Comparison of ENCODE assay signal across 15 mouse cellular contexts in the genomic region with DNA sequence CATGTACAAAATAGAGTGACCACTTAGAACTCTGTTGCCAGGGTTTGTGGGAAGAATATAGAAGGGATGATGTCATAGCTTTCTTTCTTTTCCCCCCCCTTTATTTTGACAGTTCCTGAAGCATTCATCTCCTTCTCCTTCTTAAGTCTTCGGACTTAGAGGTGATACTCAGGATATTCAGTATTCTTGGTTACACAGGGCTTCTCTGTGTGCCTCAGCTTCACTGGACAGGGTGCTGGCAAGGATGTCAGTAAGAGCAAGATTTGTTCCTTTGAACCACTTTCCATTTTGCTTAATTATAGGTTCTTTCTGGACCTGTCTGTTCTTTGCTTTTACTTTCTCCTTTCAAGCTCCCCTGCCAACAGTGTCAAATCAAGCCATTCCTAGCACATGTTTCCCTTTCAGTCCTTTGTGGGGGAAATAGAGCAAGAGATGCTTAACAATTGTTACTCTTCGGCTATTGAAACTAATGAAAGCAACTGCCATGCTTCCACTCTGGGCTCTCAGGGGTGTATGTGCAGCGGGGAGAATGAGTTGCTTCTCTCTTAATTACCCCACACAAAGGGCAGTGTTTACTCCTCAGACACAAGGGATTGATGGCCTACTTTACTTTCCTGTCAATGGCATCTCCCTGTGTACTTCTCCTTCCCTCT.
DNase-seq lines count a peak whose midpoint lies in the region; ATAC-seq and TF ChIP-seq lines count a peak whose summit lies in the region.
"Had no signal": no experiment of that assay in that cellular context is flagged by ENCODE, and none has a peak within 500 bp of the region (broad histone marks: within the 10 kb centered on the region; RNA-seq: fewer than 3 reads in every experiment).

No protein-coding gene starts in this region.

- H3K27me3 ChIP-seq in forebrain, embryonic 14.5 days (replicated peaks; ENCODE audit: control insufficient read depth, insufficient read depth, low read length), result no peaks in the 10 kb centered on the region
- no peaks in the 10 kb centered on the region for H3K27me3 ChIP-seq in hindbrain, postnatal 0 days (ENCODE audit: insufficient read depth, low read length)

- no peak overlapping the region for H3K27ac ChIP-seq in forebrain, embryonic 14.5 days (ENCODE audit: low read depth, low read length)
- no peak overlapping the region for H3K27ac ChIP-seq in hindbrain, postnatal 0 days
- H3K27ac ChIP-seq: heart, embryonic 10.5 days had no signal

- 0 out of 2 replicates have a peak, but pooled peaks cover 2% of the 10 kb centered on the region for H3K4me1 ChIP-seq in forebrain, embryonic 14.5 days (ENCODE audit: control insufficient read depth, insufficient read depth, low read length)
- no peaks in the 10 kb centered on the region for H3K4me1 ChIP-seq in hindbrain, postnatal 0 days (ENCODE audit: insufficient read depth, low read length)
- H3K4me1 ChIP-seq: heart, embryonic 10.5 days had no signal

- TF ChIP-seq POLR2A in brain, embryonic 14.5 days (IDR thresholded peaks at IDR 0.05; ENCODE audit: borderline replicate concordance, extremely low read depth, insufficient read depth, insufficient read length, poor library complexity, severe bottlenecking), result no peak

- no peaks in the 10 kb centered on the region for H3K36me3 ChIP-seq in forebrain, embryonic 14.5 days (ENCODE audit: control insufficient read depth, insufficient read depth, low read length)
- H3K36me3 ChIP-seq in hindbrain, postnatal 0 days (ENCODE audit: insufficient read depth, low read length), result no peaks in the 10 kb centered on the region
- H3K36me3 ChIP-seq: heart, embryonic 10.5 days had no signal

- H3K4me3 ChIP-seq in forebrain, embryonic 14.5 days (ENCODE audit: low read depth, low read length), result no peak overlapping the region
- no peak overlapping the region for H3K4me3 ChIP-seq in hindbrain, postnatal 0 days (ENCODE audit: low read length)
- H3K4me3 ChIP-seq: heart, embryonic 10.5 days had no signal

- no peak overlapping the region for H3K4me2 ChIP-seq in forebrain, embryonic 14.5 days (ENCODE audit: low read length)
- no peak overlapping the region for H3K4me2 ChIP-seq in hindbrain, postnatal 0 days (ENCODE audit: low read depth, low read length)
- H3K4me2 ChIP-seq: lung, embryonic 14.5 days had no signal

- H3K9ac ChIP-seq in forebrain, embryonic 14.5 days (ENCODE audit: low read length), result no peak overlapping the region
- no peak overlapping the region for H3K9ac ChIP-seq in hindbrain, postnatal 0 days (replicated peaks; ENCODE audit: low read length)
- H3K9ac ChIP-seq: lung, embryonic 14.5 days had no signal

- no peaks in the 10 kb centered on the region for H3K9me3 ChIP-seq in forebrain, embryonic 14.5 days (replicated peaks; ENCODE audit: control insufficient read depth, low read length)
- H3K9me3 ChIP-seq in hindbrain, postnatal 0 days (ENCODE audit: low read length), result no peaks in the 10 kb centered on the region
- H3K9me3 ChIP-seq: heart, embryonic 10.5 days had no signal

- peak; percentile 2 to 18 for DNase-seq in left cerebral cortex, adult 9 months (ENCODE audit: low spot score in 2 of 2)
- no peak for DNase-seq in left cerebral cortex, postnatal 10 days (ENCODE audit: extremely low spot score in 1 of 2, low spot score in 2 of 2)
- peak; percentile 92 for DNase-seq in brain, embryonic 14.5 days (ENCODE audit: low read depth)
- peak; percentile 85 for DNase-seq in forebrain, embryonic 14.5 days (ENCODE audit: low spot score)
- DNase-seq in hindbrain, postnatal 0 days (ENCODE audit: low spot score), result peak; percentile 13
- DNase-seq in heart, postnatal 4 days, result no peak
- no peak for DNase-seq in c-Kit-positive CD71-positive TER-119-positive erythroid progenitor cells, embryonic 14.5 days (ENCODE audit: low spot score)
- DNase-seq: adrenal gland, postnatal 36 days; cerebellum, adult 11 months; gastrocnemius, postnatal 10 days; kidney, adult 2 months; lung, embryonic 14.5 days; thymus, adult 2 months had no signal

- TF ChIP-seq CTCF in brain, embryonic 14.5 days (IDR thresholded peaks at IDR 0.05; ENCODE audit: borderline replicate concordance, extremely low read depth, insufficient read depth, insufficient read length), result no peak
- no peak for TF ChIP-seq CTCF in hindbrain, postnatal 0 days (IDR thresholded peaks at IDR 0.05; ENCODE audit: low read depth)

- intact Hi-C loops in left cerebral cortex, postnatal 10 days (cut with DNase I), result no loop called here

- WGBS in forebrain, embryonic 14.5 days, result 8% methylated on average over 3 of the region's 3 CpGs
- 23% methylated on average over 3 of the region's 3 CpGs for WGBS in hindbrain, postnatal 0 days

- ATAC-seq in forebrain, embryonic 14.5 days, result peak; percentile 94
- ATAC-seq in hindbrain, postnatal 0 days, result peak; percentile 67; the same call in 1 of the 2 replicates
- ATAC-seq: activated CD4-positive, CD25-positive, alpha-beta regulatory T cell, adult 4 months had no signal

Comparison
In these comparisons a context has a peak if more than half of its experiments do, and no peak if none do; other contexts are left out.
1. DNase-seq: peak in left cerebral cortex, adult 9 months (2 of 2), brain, embryonic 14.5 days (single experiment), forebrain, embryonic 14.5 days (single experiment) and hindbrain, postnatal 0 days (single experiment); none in left cerebral cortex, postnatal 10 days (0 of 2), heart, postnatal 4 days (single experiment) and c-Kit-positive CD71-positive TER-119-positive erythroid progenitor cells, embryonic 14.5 days (single experiment).